Mouse (Mus musculus) bone marrow, adult 2 months (tissue): ENCODE results near the gene BC004004.

Source experiments
- CTCF ChIP-seq: fragments of 200-500 bp; IDR thresholded peaks from 2 replicates; pipeline ENCODE4 v1.5.1; 2011; ENCODE audit warnings: low read length, control low read depth; ENCODE audit not compliant: control insufficient read depth, insufficient read depth
- POLR2A ChIP-seq: fragments of 200-500 bp; IDR thresholded peaks from 2 replicates; pipeline ENCODE4 v1.6.1; 2011; ENCODE audit warnings: low read depth, mild to moderate bottlenecking, control low read depth, low read length, borderline replicate concordance; ENCODE audit not compliant: control insufficient read depth

DNA sequence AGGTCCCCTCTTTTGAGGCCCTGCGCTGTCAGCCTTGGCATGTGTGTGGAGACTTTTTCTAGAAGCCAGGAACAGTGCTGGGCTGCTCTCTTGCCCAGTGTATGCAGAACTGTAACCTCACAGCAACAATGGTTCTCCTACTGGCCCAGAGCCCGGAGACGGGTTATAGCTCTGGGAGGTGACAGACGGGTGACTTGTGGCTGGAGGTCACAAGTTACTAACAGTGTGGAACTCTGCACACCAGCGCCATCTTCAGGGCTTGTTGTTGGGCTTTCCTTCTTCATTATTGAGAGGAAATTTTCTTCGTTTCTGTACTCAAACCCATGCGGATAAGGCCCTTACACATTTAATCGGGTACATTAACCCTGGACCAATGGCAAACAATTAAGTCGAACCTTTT lies 19.1 kb upstream of the BC004004 start:
- TF ChIP-seq CTCF (peak; percentile 30; the same call in 1 of the 2 replicates), POLR2A (no peak)
